Comparison of ENCODE assay signal across 8 mouse cellular contexts in the genomic region with DNA sequence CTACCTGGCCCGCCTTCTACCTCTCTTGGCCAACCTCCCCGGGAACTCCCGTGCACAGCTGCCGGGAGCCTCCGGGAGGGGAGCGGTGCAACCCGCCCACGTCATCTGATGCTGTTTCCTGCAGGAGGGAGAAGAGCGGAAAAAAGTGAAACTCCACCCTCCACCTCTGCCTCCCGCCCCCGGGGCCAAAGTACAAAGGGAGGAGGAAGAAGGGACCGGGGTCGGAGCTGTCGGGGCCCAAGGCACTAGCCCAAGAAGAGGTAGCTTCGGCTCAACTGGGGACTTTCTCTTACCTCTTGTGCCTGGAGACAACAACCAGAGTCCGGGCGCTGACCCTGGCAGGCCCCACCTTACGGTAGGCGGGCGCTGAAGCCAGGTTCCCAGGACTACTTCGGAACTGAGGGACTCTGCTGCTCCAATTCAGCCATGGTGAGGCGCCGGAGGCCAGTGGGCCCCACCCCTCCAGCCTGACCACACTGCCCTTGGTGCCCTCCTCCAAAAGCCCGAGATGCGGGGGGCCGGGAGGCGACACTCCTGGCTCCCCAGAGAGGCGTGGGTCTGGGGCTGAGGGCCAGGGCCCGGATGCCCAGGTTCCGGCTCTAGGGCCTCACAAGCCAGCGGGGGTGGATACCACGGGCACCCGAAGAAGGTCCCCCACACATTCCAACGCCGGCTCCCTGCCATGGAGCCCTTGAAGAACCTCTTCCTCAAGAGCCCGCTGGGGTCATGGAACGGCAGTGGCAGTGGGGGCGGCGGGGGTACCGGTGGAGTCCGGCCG. TPM values are rescaled to one million over a fixed set of nuclear protein-coding genes. Genes with fewer than 3 reads are reported as not detected.
DNase-seq lines count a peak whose midpoint lies in the region; ATAC-seq and TF ChIP-seq lines count a peak whose summit lies in the region.

No protein-coding gene starts in this region.

- 10% methylated on average over 42 of the region's 42 CpGs for WGBS in embryonic facial prominence, embryonic 12.5 days
- WGBS in intestine, postnatal 0 days: 3% methylated on average over 42 of the region's 42 CpGs
- 14% methylated on average over 42 of the region's 42 CpGs for WGBS in midbrain, embryonic 11.5 days

- no peaks in the 10 kb centered on the region for H3K9me3 ChIP-seq in embryonic facial prominence, embryonic 12.5 days
- no peaks in the 10 kb centered on the region for H3K9me3 ChIP-seq in intestine, postnatal 0 days (ENCODE audit: control insufficient read depth)
- H3K9me3 ChIP-seq in midbrain, embryonic 11.5 days (ENCODE audit: control insufficient read depth, low read length): no peaks in the 10 kb centered on the region

- peak; percentile 14; the same call in 1 of the 2 replicates for TF ChIP-seq CTCF in intestine, postnatal 0 days (IDR thresholded peaks at IDR 0.05; ENCODE audit: low read depth)

- H3K36me3 ChIP-seq in embryonic facial prominence, embryonic 12.5 days: peaks cover 49% of the 10 kb centered on the region
- peaks cover 46% of the 10 kb centered on the region for H3K36me3 ChIP-seq in intestine, postnatal 0 days (ENCODE audit: control insufficient read depth, insufficient read depth)
- peaks cover 13% of the 10 kb centered on the region for H3K36me3 ChIP-seq in midbrain, embryonic 11.5 days (ENCODE audit: control insufficient read depth, insufficient read depth, low read length)

- intact Hi-C loops in left cerebral cortex, postnatal 4 days (cut with DNase I): no loop called here

- peak overlapping the region; percentile 95 for H3K9ac ChIP-seq in embryonic facial prominence, embryonic 12.5 days
- peak overlapping the region; percentile 86 for H3K9ac ChIP-seq in intestine, postnatal 0 days (ENCODE audit: low read depth, low read length)
- H3K9ac ChIP-seq in midbrain, embryonic 11.5 days (ENCODE audit: low read length): peak overlapping the region; percentile 73

- H3K4me1 ChIP-seq in embryonic facial prominence, embryonic 12.5 days: peaks cover 48% of the 10 kb centered on the region
- peaks cover 16% of the 10 kb centered on the region for H3K4me1 ChIP-seq in intestine, postnatal 0 days (replicated peaks; ENCODE audit: control insufficient read depth, insufficient read depth, low read length)
- H3K4me1 ChIP-seq in midbrain, embryonic 11.5 days (ENCODE audit: control insufficient read depth, insufficient read depth, low read length): peaks cover 33% of the 10 kb centered on the region

- H3K4me3 ChIP-seq in embryonic facial prominence, embryonic 12.5 days: peak overlapping the region; percentile 95
- peak overlapping the region; percentile 84 for H3K4me3 ChIP-seq in intestine, postnatal 0 days (ENCODE audit: low read depth, low read length)
- peak overlapping the region; percentile 90 for H3K4me3 ChIP-seq in midbrain, embryonic 11.5 days (ENCODE audit: low read depth, low read length)

- peak; percentile 47; the same call in 1 of the 2 replicates for ATAC-seq in embryonic facial prominence, embryonic 12.5 days (ENCODE audit: insufficient number of reproducible peaks, insufficient read depth, low FRiP score, low TSS enrichment)
- ATAC-seq in granulocyte monocyte progenitor cell, adult 5-6 weeks (replicated peaks; ENCODE audit: poor library complexity, severe bottlenecking): peak; percentile 56
- ATAC-seq in intestine, postnatal 0 days: peak; percentile 78
- peak; percentile 15; the same call in 1 of the 2 replicates for ATAC-seq in midbrain, embryonic 11.5 days (ENCODE audit: low FRiP score)

- H3K27ac ChIP-seq in embryonic facial prominence, embryonic 12.5 days: peak overlapping the region; percentile 90
- peak overlapping the region; percentile 97 for H3K27ac ChIP-seq in intestine, postnatal 0 days (ENCODE audit: low read depth, low read length)
- peak overlapping the region; percentile 62 for H3K27ac ChIP-seq in midbrain, embryonic 11.5 days (ENCODE audit: low read depth, low read length)

- no peaks in the 10 kb centered on the region for H3K27me3 ChIP-seq in embryonic facial prominence, embryonic 12.5 days
- no peaks in the 10 kb centered on the region for H3K27me3 ChIP-seq in intestine, postnatal 0 days (replicated peaks; ENCODE audit: control insufficient read depth, insufficient read depth, low read length)
- no peaks in the 10 kb centered on the region for H3K27me3 ChIP-seq in midbrain, embryonic 11.5 days (ENCODE audit: control insufficient read depth, insufficient read depth, low read length)

- peak overlapping the region; percentile 94 for H3K4me2 ChIP-seq in embryonic facial prominence, embryonic 12.5 days (replicated peaks)
- H3K4me2 ChIP-seq in intestine, postnatal 0 days (replicated peaks; ENCODE audit: low read depth): peak overlapping the region; percentile 99
- H3K4me2 ChIP-seq in midbrain, embryonic 11.5 days: peak overlapping the region; percentile 99

- peak; percentile 87 for DNase-seq in adrenal gland, postnatal 25 days
- DNase-seq in left cerebral cortex, postnatal 4 days: peak; percentile 62
- peak; percentile 92 for DNase-seq in midbrain, embryonic 11.5 days (ENCODE audit: low spot score, missing footprints)
- DNase-seq in right cerebral cortex, postnatal 4 days: peak; percentile 61
- DNase-seq in yolk sac, embryonic 10.5 days (ENCODE audit: low spot score): peak; percentile 95

RNA-seq across cellular contexts. Expression of a gene that starts 1.0 kb away (rescaled TPM):
- 110 and 124 TPM in 2 replicates for total RNA-seq in adrenal gland, postnatal 25 days (2021)
- polyA plus RNA-seq in embryonic facial prominence, embryonic 12.5 days (2016; fragmentation: Nextera tagmentation; extraction: Ambion mirVana): 33.1 and 37.9 TPM in 2 replicates
- total RNA-seq in granulocyte monocyte progenitor cell, adult 5-6 weeks (2014; fragmentation: Nextera tagmentation): 35.2 and 46.8 TPM in 2 replicates
- 12.6 and 22.7 TPM in 2 replicates for total RNA-seq in granulocyte monocyte progenitor cell, adult 5-6 weeks (2017)
- polyA plus RNA-seq in intestine, postnatal 0 days (2015; fragmentation: Nextera tagmentation; extraction: Ambion mirVana): 9.3 and 12.7 TPM in 2 replicates
- total RNA-seq in left cerebral cortex, postnatal 4 days (2021): 10 to 100 TPM; 87.7 to 91.7 TPM
- 18.6 and 23.1 TPM in 2 replicates for polyA plus RNA-seq in midbrain, embryonic 11.5 days (2014; fragmentation: Nextera tagmentation; extraction: Ambion mirVana)

RNA-seq across cellular contexts. Expression of a gene that starts 1.2 kb away (rescaled TPM):
- total RNA-seq in adrenal gland, postnatal 25 days (2021): 43.7 and 49.7 TPM in 2 replicates
- 24.7 and 26.0 TPM in 2 replicates for polyA plus RNA-seq in embryonic facial prominence, embryonic 12.5 days (2016; fragmentation: Nextera tagmentation; extraction: Ambion mirVana)
- 23.0 and 30.4 TPM in 2 replicates for total RNA-seq in granulocyte monocyte progenitor cell, adult 5-6 weeks (2014; fragmentation: Nextera tagmentation)
- 21.9 and 22.2 TPM in 2 replicates for total RNA-seq in granulocyte monocyte progenitor cell, adult 5-6 weeks (2017)
- 29.4 and 29.7 TPM in 2 replicates for polyA plus RNA-seq in intestine, postnatal 0 days (2015; fragmentation: Nextera tagmentation; extraction: Ambion mirVana)
- 10 to 100 TPM; 14.3 to 14.6 TPM for total RNA-seq in left cerebral cortex, postnatal 4 days (2021)
- 14.0 and 17.3 TPM in 2 replicates for polyA plus RNA-seq in midbrain, embryonic 11.5 days (2014; fragmentation: Nextera tagmentation; extraction: Ambion mirVana)

RNA-seq across cellular contexts. Expression of a gene that starts 14.4 kb away (rescaled TPM):
- not detected in 2 replicates for total RNA-seq in adrenal gland, postnatal 25 days (2021)
- polyA plus RNA-seq in embryonic facial prominence, embryonic 12.5 days (2016; fragmentation: Nextera tagmentation; extraction: Ambion mirVana): 0.24 TPM in 1 of 2 replicates, not detected in the other
- total RNA-seq in granulocyte monocyte progenitor cell, adult 5-6 weeks (2014; fragmentation: Nextera tagmentation): not detected in 2 replicates
- total RNA-seq in granulocyte monocyte progenitor cell, adult 5-6 weeks (2017): not detected in 2 replicates
- polyA plus RNA-seq in intestine, postnatal 0 days (2015; fragmentation: Nextera tagmentation; extraction: Ambion mirVana): 0.12 and 0.21 TPM in 2 replicates
- not detected for total RNA-seq in left cerebral cortex, postnatal 4 days (2021)
- polyA plus RNA-seq in midbrain, embryonic 11.5 days (2014; fragmentation: Nextera tagmentation; extraction: Ambion mirVana): not detected in 2 replicates

RNA-seq across cellular contexts. Expression of a gene that starts 26.2 kb away (rescaled TPM):
- total RNA-seq in adrenal gland, postnatal 25 days (2021): 61.8 and 76.7 TPM in 2 replicates
- polyA plus RNA-seq in embryonic facial prominence, embryonic 12.5 days (2016; fragmentation: Nextera tagmentation; extraction: Ambion mirVana): 27.0 and 28.7 TPM in 2 replicates
- total RNA-seq in granulocyte monocyte progenitor cell, adult 5-6 weeks (2014; fragmentation: Nextera tagmentation): 56.8 and 65.9 TPM in 2 replicates
- 17.3 and 20.8 TPM in 2 replicates for total RNA-seq in granulocyte monocyte progenitor cell, adult 5-6 weeks (2017)
- 8.2 and 9.8 TPM in 2 replicates for polyA plus RNA-seq in intestine, postnatal 0 days (2015; fragmentation: Nextera tagmentation; extraction: Ambion mirVana)
- total RNA-seq in left cerebral cortex, postnatal 4 days (2021): 10 to 100 TPM; 31.1 to 33.3 TPM
- polyA plus RNA-seq in midbrain, embryonic 11.5 days (2014; fragmentation: Nextera tagmentation; extraction: Ambion mirVana): 8.8 and 10.9 TPM in 2 replicates

RNA-seq across cellular contexts. Expression of a gene that starts 36.4 kb away (rescaled TPM):
- total RNA-seq in adrenal gland, postnatal 25 days (2021): 35.7 and 40.9 TPM in 2 replicates
- polyA plus RNA-seq in embryonic facial prominence, embryonic 12.5 days (2016; fragmentation: Nextera tagmentation; extraction: Ambion mirVana): 14.4 TPM in 2 replicates
- total RNA-seq in granulocyte monocyte progenitor cell, adult 5-6 weeks (2014; fragmentation: Nextera tagmentation): 23.2 and 29.5 TPM in 2 replicates
- total RNA-seq in granulocyte monocyte progenitor cell, adult 5-6 weeks (2017): 30.6 and 41.6 TPM in 2 replicates
- polyA plus RNA-seq in intestine, postnatal 0 days (2015; fragmentation: Nextera tagmentation; extraction: Ambion mirVana): 49.8 and 51.0 TPM in 2 replicates
- total RNA-seq in left cerebral cortex, postnatal 4 days (2021): 10 to 100 TPM; 41.9 to 48.6 TPM
- 5.3 and 5.4 TPM in 2 replicates for polyA plus RNA-seq in midbrain, embryonic 11.5 days (2014; fragmentation: Nextera tagmentation; extraction: Ambion mirVana)

Comparison
In these comparisons a context has a peak if more than half of its experiments do, and no peak if none do; other contexts are left out.
1. Peak in every context shown above with its lines: DNase-seq, ATAC-seq, H3K4me3 ChIP-seq and H3K27ac ChIP-seq.
2. ATAC-seq: peak in every context shown above with its lines; median percentile 78 in intestine, postnatal 0 days; 56 in granulocyte monocyte progenitor cell, adult 5-6 weeks; 47 in embryonic facial prominence, embryonic 12.5 days; 15 in midbrain, embryonic 11.5 days.